Mouse (Mus musculus): ENCODE measurements around the gene Rnf213. TPM values are rescaled to one million over a fixed set of nuclear protein-coding genes. Genes with fewer than 3 reads are reported as not detected.

The Rnf213 gene
- polyA plus RNA-seq (2017; shearing (Covaris generic)): 10 to 100 TPM; 18.9 to 23.9 TPM

GRCm38 (mm10) chr11:119392800-119393482, at the start of gene Rnf213:
Gene Rnf213, plus strand, starts transcription at chr11:119393100.

GRCm38 (mm10) chr11:119355443-119356385, 37.2 kb upstream of the Rnf213 start, which contains the start of the genes Sgsh and Slc26a11:
Gene Sgsh, minus strand, starts transcription at chr11:119355536.
Gene Slc26a11, plus strand, starts transcription at chr11:119355557.

GRCm38 (mm10) chr11:119490861-119491689, 98.2 kb downstream of the Rnf213 start, which contains the start of gene Endov:
Gene Endov, plus strand, starts transcription at chr11:119491347.

Other genes with a start within 250 kb of the Rnf213 start
- under 1 TPM; 0.33 to 0.49 TPM for gene Tbc1d16, start 164.6 kb upstream of the Rnf213 start, polyA plus RNA-seq (2017; shearing (Covaris generic))
- gene Ccdc40, start 164.5 kb upstream of the Rnf213 start, polyA plus RNA-seq (2017; shearing (Covaris generic)): 1 to 10 TPM; 1.7 to 1.8 TPM
- 10 to 100 TPM in 1 of 2 experiments, 1 to 10 TPM in 1; 7.3 to 17.3 TPM for gene Gaa, start 125.2 kb upstream of the Rnf213 start, polyA plus RNA-seq (2017; shearing (Covaris generic))
- 100 to 1,000 TPM; 263 to 344 TPM for gene Eif4a3, start 93.0 kb upstream of the Rnf213 start, polyA plus RNA-seq (2017; shearing (Covaris generic))
- under 1 TPM in 1 of 2 experiments, not detected in 1; 0.12 TPM for gene Card14, start 85.3 kb upstream of the Rnf213 start, polyA plus RNA-seq (2017; shearing (Covaris generic))
- 10 to 100 TPM; 15.1 to 19.5 TPM for gene Sgsh, start 37.6 kb upstream of the Rnf213 start, polyA plus RNA-seq (2017; shearing (Covaris generic))
- gene Slc26a11, start 37.5 kb upstream of the Rnf213 start, polyA plus RNA-seq (2017; shearing (Covaris generic)): 10 to 100 TPM; 12.9 to 22.0 TPM
- 10 to 100 TPM; 24.5 TPM for gene Endov, start 98.2 kb downstream of the Rnf213 start, polyA plus RNA-seq (2017; shearing (Covaris generic))
- gene Nptx1, start 154.7 kb downstream of the Rnf213 start, polyA plus RNA-seq (2017; shearing (Covaris generic)): not detected
- gene Rptor, start 209.8 kb downstream of the Rnf213 start, polyA plus RNA-seq (2017; shearing (Covaris generic)): 10 to 100 TPM; 13.5 to 16.6 TPM

All from activated CD4-positive, CD25-positive, alpha-beta regulatory T cell (primary cell).